Mouse (Mus musculus) embryo, embryonic 10 days (tissue): ENCODE measurements around the gene Eef1b2.
A peak's percentile ranks its signal among the peaks of the same experiment; 100 is the strongest.
"Not testable (repeated sequence)": the region's sequence is repeated elsewhere in the genome, so short reads cannot be mapped to it uniquely, and the experiment has no call there.

ENCODE experiments used
- DNase-seq: peaks from one replicate; pipeline ENCODE4 v3.0.0-alpha.2; 2015; ENCODE audit warnings: low spot score

The Eef1b2 gene

GRCm38 (mm10) chr1:63176604-63177421 is at the start of gene Eef1b2, which contains the start of gene Ndufs1:
Eef1b2 (plus strand) TSS chr1:63176825.
Ndufs1 (minus strand) TSS chr1:63176833.
- DNase-seq, result peak; percentile 98

DNA sequence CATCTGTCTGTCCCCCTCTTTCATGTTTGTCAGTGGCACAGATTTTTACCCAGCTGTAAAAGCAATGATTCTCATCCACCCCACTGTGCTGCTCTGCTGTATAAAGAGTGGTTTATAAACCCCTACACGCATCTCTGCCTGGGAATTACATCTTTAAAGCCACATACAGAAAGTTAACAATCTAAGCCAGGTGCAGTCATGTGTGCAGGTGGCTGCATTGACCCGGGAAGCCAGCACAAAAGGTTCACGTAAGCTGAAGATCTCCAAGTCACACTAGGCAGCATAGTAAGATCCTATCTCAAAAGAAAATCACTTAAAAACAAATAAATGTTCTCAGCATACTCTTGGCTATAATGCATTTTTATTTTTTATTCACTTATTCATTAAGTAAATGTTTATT is 47.4 kb upstream of the Eef1b2 start:
- no peak for DNase-seq

DNA sequence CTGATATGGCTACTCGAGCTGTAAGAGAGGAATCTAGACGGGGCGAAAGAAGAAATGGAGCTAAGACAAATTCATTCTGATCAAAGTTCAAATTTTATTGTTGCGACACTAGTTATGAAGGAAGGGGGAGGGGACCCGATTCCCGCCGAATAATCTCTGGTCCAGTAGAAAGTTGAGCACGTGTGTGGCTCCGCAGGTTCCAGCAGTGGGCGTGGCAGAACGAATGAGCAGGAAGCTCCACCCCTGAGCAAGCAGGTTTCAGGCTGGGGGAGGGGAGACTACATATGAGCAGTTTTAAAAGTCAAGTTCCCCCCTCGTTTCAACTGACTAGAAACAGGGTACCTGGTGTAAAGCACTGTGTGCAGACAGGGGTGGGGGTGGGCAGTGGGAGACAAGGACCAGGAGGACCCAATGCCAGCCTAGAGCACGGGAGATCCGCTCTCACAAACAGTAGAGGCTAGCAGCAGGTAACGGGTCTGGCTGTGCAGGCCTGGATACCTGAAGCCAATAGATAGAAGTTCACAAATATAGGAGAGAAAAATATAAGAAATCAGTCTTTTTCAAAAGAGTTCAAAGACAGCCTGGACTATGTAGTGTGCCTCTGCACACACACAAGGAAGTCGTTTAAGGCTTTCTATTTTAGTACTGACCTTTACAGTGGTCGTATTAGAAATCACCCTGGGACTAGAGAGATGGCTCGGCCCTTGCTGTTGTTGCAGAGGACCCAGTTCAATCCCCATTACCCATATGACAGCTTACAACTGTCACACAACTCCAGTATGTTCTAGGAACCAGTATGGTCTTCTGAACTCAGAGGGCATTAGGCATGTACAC is 46.6 kb upstream of the Eef1b2 start:
- no peak for DNase-seq

- no peak for DNase-seq
Measured at GRCm38 (mm10) chr1:63130883-63131282, 45.7 kb upstream of the Eef1b2 start.

- no peak for DNase-seq
Measured at GRCm38 (mm10) chr1:63131766-63132165, 44.9 kb upstream of the Eef1b2 start.

DNA sequence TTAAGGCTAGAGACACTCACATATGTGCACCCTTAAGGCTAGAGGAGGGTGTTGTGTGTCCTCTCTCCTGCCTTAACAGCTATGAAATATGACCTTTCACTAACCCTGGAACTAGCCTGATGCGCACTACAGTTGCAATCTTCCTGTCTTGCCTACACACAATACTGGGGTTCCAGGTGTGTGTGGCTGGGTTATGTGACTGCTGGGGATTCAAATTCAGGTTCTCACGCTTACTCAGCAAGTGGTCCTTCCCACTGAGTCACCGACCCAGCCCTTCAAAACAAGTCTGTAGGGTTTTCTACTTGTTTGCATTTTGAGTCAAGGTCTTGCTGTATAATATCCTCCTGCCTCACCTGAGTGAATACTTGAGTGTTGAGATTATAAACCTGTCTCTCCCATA is 42.1 kb upstream of the Eef1b2 start:
- DNase-seq, result no peak

- DNase-seq, result no peak
Measured at GRCm38 (mm10) chr1:63137971-63138370, 38.7 kb upstream of the Eef1b2 start.

GRCm38 (mm10) chr1:63138586-63138985 is 38.0 kb upstream of the Eef1b2 start:
- not testable (repeated sequence) for DNase-seq

GRCm38 (mm10) chr1:63140231-63140630 is 36.4 kb upstream of the Eef1b2 start:
- DNase-seq, result no peak

GRCm38 (mm10) chr1:63168638-63169037 is 8.0 kb upstream of the Eef1b2 start:
- DNase-seq, result no peak

- peak; percentile 5 for DNase-seq
Measured at GRCm38 (mm10) chr1:63175853-63176252, 772 bp upstream of the Eef1b2 start.

DNA sequence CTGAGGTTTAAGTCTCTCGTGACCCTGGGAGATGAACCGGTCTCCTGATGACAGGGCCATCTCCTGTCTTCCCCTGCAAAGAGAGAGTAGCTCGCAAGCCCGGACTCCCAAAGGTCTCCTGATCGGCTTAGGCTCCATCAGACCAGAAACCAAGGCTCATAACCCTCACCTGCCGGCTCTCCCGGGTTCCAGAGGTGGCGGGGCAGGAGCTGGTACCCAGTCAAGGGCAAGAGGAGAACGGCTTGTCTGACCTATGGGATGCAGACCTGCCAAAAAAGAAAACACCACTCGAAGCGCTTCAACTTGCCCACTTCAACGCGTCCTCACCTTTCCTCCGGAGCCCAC is 394 bp upstream of the Eef1b2 start:
- no peak for DNase-seq

DNA sequence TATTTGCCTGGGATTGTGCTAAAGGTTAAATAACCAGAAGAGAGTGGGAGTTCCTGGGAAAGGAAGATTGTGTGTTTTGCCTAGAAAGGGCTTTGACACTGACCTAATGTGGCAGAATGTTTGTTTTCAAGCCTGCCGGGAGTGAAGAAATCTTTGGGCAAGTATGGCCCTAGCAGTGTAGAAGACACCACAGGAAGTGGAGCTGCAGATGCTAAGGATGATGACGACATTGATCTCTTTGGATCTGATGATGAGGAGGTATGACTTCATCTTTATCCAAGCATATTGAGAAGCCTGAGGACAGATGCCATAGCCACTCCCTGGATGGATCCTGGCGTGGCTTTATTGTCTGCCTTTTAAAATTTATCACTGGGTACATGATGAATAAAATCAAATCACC is 1.7 kb downstream of the Eef1b2 start:
- DNase-seq, result no peak

DNA sequence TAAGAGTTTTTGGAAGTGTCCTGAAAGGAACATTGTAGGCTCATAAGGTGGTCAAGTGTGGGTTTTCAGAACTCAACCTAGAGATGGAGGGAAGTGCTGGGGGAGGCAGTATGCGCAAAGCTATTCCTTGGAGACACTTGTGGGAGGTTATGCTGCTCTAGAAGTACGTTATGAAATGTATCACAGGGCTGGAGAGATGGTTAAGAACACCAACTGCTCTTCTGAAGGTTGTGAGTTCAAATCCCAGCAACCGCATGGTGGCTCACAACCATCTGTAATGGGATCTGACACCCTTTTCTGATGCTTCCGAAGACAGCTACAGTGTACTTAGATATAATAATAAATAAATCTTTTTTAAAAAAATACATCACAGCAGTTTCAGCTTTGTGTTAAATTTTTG is 3.5 kb downstream of the Eef1b2 start:
- DNase-seq, result no peak

GRCm38 (mm10) chr1:63180575-63180974 is 4.0 kb downstream of the Eef1b2 start:
- DNase-seq, result not testable (repeated sequence)

DNA sequence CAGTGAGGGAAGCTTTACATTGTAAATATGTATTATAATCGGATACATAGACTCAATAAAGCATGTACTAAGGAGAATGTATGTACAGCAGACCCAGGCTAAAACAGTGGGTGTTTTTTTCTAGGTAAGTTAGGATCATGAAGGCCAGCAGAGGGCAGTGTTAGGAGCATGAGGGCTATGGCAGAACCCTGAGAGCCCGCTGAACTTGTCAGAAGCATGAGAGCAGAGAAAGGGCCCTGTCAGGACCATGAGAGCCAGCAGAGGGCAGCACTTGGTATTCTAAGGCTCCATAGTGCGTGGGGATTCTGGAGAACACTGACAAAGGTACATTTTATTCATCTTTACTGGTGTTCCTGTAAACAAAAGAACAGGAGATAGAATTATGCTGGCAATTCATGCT is 4.4 kb downstream of the Eef1b2 start:
- peak; percentile 97 for DNase-seq

GRCm38 (mm10) chr1:63181480-63181879 is 4.9 kb downstream of the Eef1b2 start:
- DNase-seq, result no peak

GRCm38 (mm10) chr1:63182212-63182611 is 5.6 kb downstream of the Eef1b2 start:
- no peak for DNase-seq

GRCm38 (mm10) chr1:63182636-63183270 is 6.1 kb downstream of the Eef1b2 start:
- peak; percentile 57 for DNase-seq

DNA sequence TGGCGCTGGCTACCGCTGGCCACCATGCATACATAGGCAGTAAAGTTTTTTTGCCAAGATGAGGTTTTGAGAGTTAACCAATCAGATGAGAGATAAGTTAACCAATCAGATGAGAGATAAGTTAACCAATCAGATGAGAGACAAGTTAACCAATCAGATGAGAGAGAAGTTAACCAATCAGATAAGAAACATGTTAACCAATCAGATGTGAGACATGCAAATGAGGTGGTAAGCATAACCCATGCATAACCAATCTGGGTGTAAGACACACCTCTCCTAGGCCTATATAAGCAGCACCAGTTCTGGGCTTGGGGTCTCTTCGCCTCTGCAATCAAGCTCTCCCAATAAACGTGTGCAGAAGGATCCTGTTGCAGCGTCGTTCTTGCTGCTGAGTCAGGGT is 8.8 kb downstream of the Eef1b2 start:
- not testable (repeated sequence) for DNase-seq

DNA sequence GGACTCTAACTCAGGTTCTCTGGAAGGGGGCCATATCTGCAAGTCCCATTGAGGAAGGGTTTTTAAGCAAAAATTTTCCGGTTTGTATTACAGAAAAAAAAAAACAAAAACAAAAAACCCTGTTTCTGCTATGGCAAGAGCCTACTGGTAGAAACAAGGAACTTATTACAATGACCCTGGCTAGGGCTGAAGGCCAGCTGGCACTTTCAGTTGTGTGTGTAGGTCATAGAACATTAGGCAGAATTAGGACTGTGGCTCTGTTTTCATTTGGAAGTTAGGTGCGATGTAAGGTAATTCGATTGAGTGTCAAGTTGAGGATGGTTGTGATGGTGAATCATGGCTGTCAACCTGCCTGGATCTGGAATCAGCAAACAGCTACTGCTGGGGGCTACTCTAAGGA is 11.9 kb downstream of the Eef1b2 start:
- DNase-seq, result no peak

GRCm38 (mm10) chr1:63190851-63191250 is 14.2 kb downstream of the Eef1b2 start:
- no peak for DNase-seq
